Mouse (Mus musculus) spleen, adult 2 months (tissue): ENCODE measurements around the gene Gm20388.

Experiments used
- CTCF ChIP-seq: fragments of 200-500 bp; IDR thresholded peaks from 2 replicates; pipeline ENCODE4 v1.5.1; 2011; ENCODE audit warnings: mild to moderate bottlenecking, inconsistent platforms; ENCODE audit not compliant: insufficient read depth, insufficient read length, insufficient replicate concordance; ENCODE audit errors: extremely low read depth
- POLR2A ChIP-seq: fragments of 200-500 bp; IDR thresholded peaks from 2 replicates; pipeline ENCODE4 v1.6.1; 2011; ENCODE audit warnings: low read depth, low read length, inconsistent platforms

GRCm38 (mm10) chr8:124176133-124176532, 4265.5 kb downstream of the Gm20388 start:
- TF ChIP-seq CTCF (no peak), POLR2A (no peak)
